Mouse (Mus musculus) subcutaneous adipose tissue, adult 2 months (tissue): ENCODE results near the gene Narf. TPM values are rescaled to one million over a fixed set of nuclear protein-coding genes. Genes with fewer than 3 reads are reported as not detected.

Source experiments
- polyA plus RNA-seq: library from polyadenylated mRNA; depleted of rRNA; stranded (reverse); fragments of >200 nt; gene quantifications from 2 replicates; pipeline ENCODE4 v1.2.3, GENCODE M21; 2012; ENCODE audit warnings: low replicate concordance; rRNA removed

The Narf gene
- 32.7 and 35.6 TPM in 2 replicates for polyA plus RNA-seq

GRCm38 (mm10) chr11:121236564-121237344 is at the start of gene Narf:
Narf (plus strand) TSS chr11:121237253.

GRCm38 (mm10) chr11:121204161-121205006 is 32.7 kb upstream of the Narf start, which contains the start of the genes Hexdc and Ogfod3:
Hexdc (plus strand) TSS chr11:121204433.
Ogfod3 (minus strand) TSS chr11:121204711.

GRCm38 (mm10) chr11:121229018-121229439 is 8.0 kb upstream of the Narf start, which contains the start of gene Cybc1:
Cybc1 (minus strand) TSS chr11:121229322.

GRCm38 (mm10) chr11:121259160-121260100 is 22.4 kb downstream of the Narf start, which contains the start of gene Foxk2:
Foxk2 (plus strand) TSS chr11:121259990.

Other genes with a start within 250 kb of the Narf start
- 67.7 and 113 TPM in 2 replicates for gene Csnk1d, start 245.9 kb upstream of the Narf start, polyA plus RNA-seq
- gene Cd7, start 197.8 kb upstream of the Narf start, polyA plus RNA-seq: 2.0 and 6.1 TPM in 2 replicates
- 3.2 TPM in 1 of 2 replicates, not detected in the other for gene Sectm1b, start 173.7 kb upstream of the Narf start, polyA plus RNA-seq
- 0.21 and 1.2 TPM in 2 replicates for gene Sectm1a, start 156.0 kb upstream of the Narf start, polyA plus RNA-seq
- not detected in 2 replicates for gene Tex19.2, start 118.6 kb upstream of the Narf start, polyA plus RNA-seq
- gene Tex19.1, start 91.1 kb upstream of the Narf start, polyA plus RNA-seq: 0.09 TPM in 1 of 2 replicates, not detected in the other
- gene Uts2r, start 77.0 kb upstream of the Narf start, polyA plus RNA-seq: 0.06 TPM in 1 of 2 replicates, not detected in the other
- 14.6 and 22.0 TPM in 2 replicates for gene Hexdc, start 32.8 kb upstream of the Narf start, polyA plus RNA-seq
- 13.7 and 16.6 TPM in 2 replicates for gene Ogfod3, start 32.5 kb upstream of the Narf start, polyA plus RNA-seq
- 24.4 and 38.6 TPM in 2 replicates for gene Cybc1, start 7.9 kb upstream of the Narf start, polyA plus RNA-seq
- gene Foxk2, start 22.7 kb downstream of the Narf start, polyA plus RNA-seq: 31.9 and 52.8 TPM in 2 replicates
- 53.6 and 69.7 TPM in 2 replicates for gene Wdr45b, start 117.2 kb downstream of the Narf start, polyA plus RNA-seq
- 7.6 and 9.7 TPM in 2 replicates for gene Rab40b, start 151.0 kb downstream of the Narf start, polyA plus RNA-seq
- gene Fn3krp, start 184.1 kb downstream of the Narf start, polyA plus RNA-seq: 15.5 and 20.2 TPM in 2 replicates
- gene Fn3k, start 197.7 kb downstream of the Narf start, polyA plus RNA-seq: 5.7 and 7.6 TPM in 2 replicates
- gene Tbcd, start 214.7 kb downstream of the Narf start, polyA plus RNA-seq: 71.3 and 86.8 TPM in 2 replicates